In genomic region chr15:31323684-31324083, GRCm38 (mm10) we compare ENCODE assay signal across 11 mouse cellular contexts. TPM values are rescaled to one million over a fixed set of nuclear protein-coding genes. Genes with fewer than 3 reads are reported as not detected.
DNase-seq lines count a peak whose midpoint lies in the region; ATAC-seq and TF ChIP-seq lines count a peak whose summit lies in the region.
"Had no signal": no experiment of that assay in that cellular context is flagged by ENCODE, and none has a peak within 500 bp of the region (broad histone marks: within the 10 kb centered on the region; RNA-seq: fewer than 3 reads in every experiment).

No protein-coding gene starts in this region.

- no peak for ATAC-seq in kidney, embryonic 14.5 days (ENCODE audit: low FRiP score, low TSS enrichment)
- ATAC-seq in granulocyte monocyte progenitor cell, adult 5-6 weeks (replicated peaks; ENCODE audit: poor library complexity, severe bottlenecking) = 0 out of 2 replicates have a peak, but pooled peaks have one; percentile 38

- H3K4me2 ChIP-seq in kidney, embryonic 14.5 days (replicated peaks; ENCODE audit: low read depth, low read length) = no peak overlapping the region

- no peak overlapping the region for H3K9ac ChIP-seq in kidney, embryonic 14.5 days (ENCODE audit: low read depth, low read length)

- H3K9me3 ChIP-seq in kidney, embryonic 14.5 days (ENCODE audit: control insufficient read depth, low read length) = no peaks in the 10 kb centered on the region
- no peaks in the 10 kb centered on the region for H3K9me3 ChIP-seq in E14TG2a.4 (ENCODE audit: low read length)
- H3K9me3 ChIP-seq: forebrain, embryonic 10.5 days; hindbrain, embryonic 10.5 days had no signal

- DNase-seq in kidney, adult 9 months = peak; percentile 55
- peak; percentile 52 for DNase-seq in A20 (ENCODE audit: low read depth, low spot score)
- no peak for DNase-seq in ovary, postnatal 36 days (ENCODE audit: low spot score)
- DNase-seq in embryo, embryonic 11 days = no peak
- DNase-seq in cerebellum, postnatal 36 days = no peak
- DNase-seq: retina, postnatal 1 day had no signal

- peak; percentile 65 for TF ChIP-seq CTCF in E14TG2a.4 (conservative IDR thresholded peaks at IDR 0.05; ENCODE audit: low read length)

- no peaks in the 10 kb centered on the region for H3K27me3 ChIP-seq in kidney, embryonic 14.5 days (ENCODE audit: control insufficient read depth, insufficient read depth, low read length)
- H3K27me3 ChIP-seq in E14TG2a.4 (ENCODE audit: insufficient read depth, low read length) = no peaks in the 10 kb centered on the region

- H3K27ac ChIP-seq in kidney, embryonic 14.5 days (ENCODE audit: low read depth, low read length) = no peak overlapping the region
- H3K27ac ChIP-seq: forebrain, embryonic 10.5 days; hindbrain, embryonic 10.5 days had no signal

- no peak overlapping the region for H3K4me3 ChIP-seq in kidney, embryonic 14.5 days (ENCODE audit: low read length)
- no peak overlapping the region for H3K4me3 ChIP-seq in E14TG2a.4 (replicated peaks; ENCODE audit: low read length)
- H3K4me3 ChIP-seq: forebrain, embryonic 10.5 days; hindbrain, embryonic 10.5 days had no signal

- no peaks in the 10 kb centered on the region for H3K36me3 ChIP-seq in kidney, embryonic 14.5 days (ENCODE audit: control insufficient read depth, insufficient read depth, low read length)
- H3K36me3 ChIP-seq in E14TG2a.4 (ENCODE audit: insufficient read depth, low read length) = no peaks in the 10 kb centered on the region
- H3K36me3 ChIP-seq: forebrain, embryonic 10.5 days; hindbrain, embryonic 10.5 days had no signal

- no peaks in the 10 kb centered on the region for H3K4me1 ChIP-seq in kidney, embryonic 14.5 days (ENCODE audit: control insufficient read depth, insufficient read depth, low read length)
- H3K4me1 ChIP-seq in E14TG2a.4 (replicated peaks; ENCODE audit: low read depth, low read length) = peaks cover 22% of the 10 kb centered on the region

- WGBS in kidney, embryonic 14.5 days = 83% methylated on average over 4 of the region's 4 CpGs

RNA-seq across cellular contexts. Expression of gene Ankrd33b, which starts 43.8 kb away (rescaled TPM):
- polyA plus RNA-seq in kidney, embryonic 14.5 days (2014; fragmentation: Nextera tagmentation; extraction: Ambion mirVana) = 2.1 and 3.7 TPM in 2 replicates
- total RNA-seq in granulocyte monocyte progenitor cell, adult 5-6 weeks (2014; fragmentation: Nextera tagmentation) = 0.11 TPM in 1 of 2 replicates, not detected in the other
- 0.10 TPM in 1 of 2 replicates, not detected in the other for total RNA-seq in granulocyte monocyte progenitor cell, adult 5-6 weeks (2017)

Comparison
In these comparisons a context has a peak if more than half of its experiments do, and no peak if none do; other contexts are left out.
1. DNase-seq: peak in kidney, adult 9 months (single experiment) and A20 (single experiment); none in ovary, postnatal 36 days (single experiment), embryo, embryonic 11 days (single experiment) and cerebellum, postnatal 36 days (0 of 2).